Mouse (Mus musculus) C2C12 (cell line): Measurements from ENCODE around the gene Rnf40.

ENCODE experiments used
- CEBPB ChIP-seq: IDR thresholded peaks from one replicate; pipeline ENCODE4 v1.6.1; 2011; ENCODE audit warnings: low read depth, mild to moderate bottlenecking, control low read depth, moderate library complexity
- CTCF ChIP-seq: IDR thresholded peaks from one replicate; pipeline ENCODE4 v1.5.1; 2011; ENCODE audit not compliant: control insufficient read depth, insufficient read depth, insufficient read length
- MAX ChIP-seq: IDR thresholded peaks from one replicate; pipeline ENCODE4 v1.6.1; 2011; ENCODE audit warnings: mild to moderate bottlenecking, control low read depth
- MYOD1 ChIP-seq: IDR thresholded peaks from one replicate; pipeline ENCODE4 v1.6.1; 2011; ENCODE audit warnings: low read depth; ENCODE audit not compliant: control insufficient read depth, insufficient read length
- MYOG ChIP-seq: IDR thresholded peaks from one replicate; pipeline ENCODE4 v1.6.1; 2011; ENCODE audit not compliant: control insufficient read depth, insufficient read length; ENCODE audit errors: extremely low read depth
- USF1 ChIP-seq: IDR thresholded peaks from one replicate; pipeline ENCODE4 v1.6.1; 2011; ENCODE audit warnings: low read depth, mild to moderate bottlenecking, control low read depth, moderate library complexity

DNA sequence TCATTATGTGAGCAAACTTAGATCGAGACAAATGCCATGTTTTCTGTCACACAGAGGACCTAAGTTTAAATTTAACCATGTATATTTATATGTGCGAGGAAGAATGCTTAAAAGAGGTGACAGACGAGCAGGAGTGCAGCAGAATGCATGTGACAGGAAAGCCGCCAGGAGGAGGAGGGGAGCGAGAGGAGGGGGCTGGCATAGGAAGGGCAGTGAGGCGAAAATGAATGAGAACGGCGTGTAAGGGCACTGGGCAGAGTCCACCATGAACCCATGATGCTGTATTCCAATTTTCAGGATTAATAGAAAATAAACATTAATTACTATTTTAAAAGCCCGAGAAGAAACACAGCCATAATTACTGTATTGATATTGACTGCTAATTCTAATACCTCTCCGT, 65.8 kb downstream of the Rnf40 start:
- TF ChIP-seq MAX (no peak), CTCF (no peak), USF1 (no peak), MYOG (no peak), CEBPB (no peak), MYOD1 (no peak)
